Mouse (Mus musculus) heart, embryonic 13.5 days (tissue): ENCODE data around the gene Slc9a3r1. TPM values are rescaled to one million over a fixed set of nuclear protein-coding genes. Genes with fewer than 3 reads are reported as not detected.

ENCODE experiments used
- ATAC-seq: fragments of 200-750 bp; cut with Nextera tagmentation; 2 replicates; pipeline ENCODE4 v1.8.0; 2017; ENCODE audit warnings: moderate TSS enrichment; ENCODE audit not compliant: insufficient number of reproducible peaks, low FRiP score, low TSS enrichment; ENCODE audit errors: extremely low read depth
- H3K27ac ChIP-seq: fragments of 300-500 bp; sonication (generic); replicated peaks from 2 replicates; pipeline ENCODE4 v1.5.1; 2015; ENCODE audit warnings: moderate library complexity, mild to moderate bottlenecking, inconsistent platforms
- H3K27me3 ChIP-seq: fragments of 300-500 bp; sonication (generic); replicated peaks from 2 replicates; pipeline ENCODE4 v1.6.1; 2015; ENCODE audit warnings: mild to moderate bottlenecking, inconsistent platforms
- H3K36me3 ChIP-seq: fragments of 300-500 bp; sonication (generic); 2 replicates; pipeline ENCODE4 v1.6.1; 2015; ENCODE audit warnings: mild to moderate bottlenecking, inconsistent platforms
- H3K4me1 ChIP-seq: fragments of 300-500 bp; sonication (generic); 2 replicates; pipeline ENCODE4 v1.6.1; 2015; ENCODE audit warnings: inconsistent platforms
- H3K4me2 ChIP-seq: fragments of 300-500 bp; sonication (generic); 2 replicates; pipeline ENCODE4 v1.6.1; 2015; ENCODE audit warnings: inconsistent platforms, mild to moderate bottlenecking, moderate library complexity
- H3K4me3 ChIP-seq: fragments of 300-500 bp; sonication (generic); 2 replicates; pipeline ENCODE4 v1.5.1; 2015; ENCODE audit warnings: moderate library complexity, mild to moderate bottlenecking, inconsistent platforms
- H3K9ac ChIP-seq: fragments of 300-500 bp; sonication (generic); 2 replicates; pipeline ENCODE4 v1.6.1; 2015; ENCODE audit warnings: inconsistent platforms, mild to moderate bottlenecking, moderate library complexity
- H3K9me3 ChIP-seq: fragments of 300-500 bp; sonication (generic); 2 replicates; pipeline ENCODE4 v1.6.1; 2016; ENCODE audit warnings: inconsistent platforms
- WGBS: fragments of 180-500 bp; shearing (Covaris S2); methylation state at CpG from one replicate; pipeline ENCODE4 v1.1.7; 2015; ENCODE audit warnings: mixed read lengths; 5-methylcytosine and 5-hydroxymethylcytosine counted together
- polyA plus RNA-seq: library from polyadenylated mRNA; unstranded; fragments of >200 nt; fragmentation: Nextera tagmentation; extraction: Ambion mirVana; gene quantifications from 2 replicates; pipeline ENCODE4 v1.2.1, GENCODE M21; 2015

Slc9a3r1 gene
- polyA plus RNA-seq, 1 experiment from 2014 or later, result 23.1 TPM

DNA sequence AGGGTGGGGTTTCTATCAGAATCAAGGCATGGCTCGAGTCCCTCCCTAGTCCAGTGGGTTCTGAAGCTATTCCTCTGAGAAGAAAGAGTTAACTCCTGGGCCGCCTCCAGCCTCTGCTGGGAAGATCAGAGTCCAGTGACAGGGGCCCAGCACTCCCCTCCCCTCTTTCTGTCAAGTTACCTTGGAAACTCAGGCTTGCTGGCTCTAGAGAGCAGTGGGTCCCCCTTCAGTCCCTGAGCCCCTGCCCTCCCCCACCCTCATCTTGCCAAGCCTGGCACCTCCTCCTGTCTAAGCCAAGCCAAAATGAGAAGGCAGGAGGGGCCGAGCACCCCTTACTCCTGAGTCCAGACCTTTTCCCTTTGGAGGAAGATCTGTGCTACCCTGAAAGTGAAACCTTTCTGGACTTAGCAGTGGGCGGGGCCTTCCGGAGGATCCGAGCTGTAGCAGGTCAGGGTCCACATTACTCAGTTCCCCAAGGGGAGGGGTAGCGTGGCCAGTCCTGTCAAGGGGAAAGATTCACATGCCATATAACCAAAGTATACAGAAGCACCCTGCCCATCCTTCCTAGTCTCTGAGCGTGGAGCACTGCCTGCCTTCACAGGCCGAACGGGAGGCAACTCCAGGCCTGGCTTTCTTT is 14.5 kb downstream of the Slc9a3r1 start:
- no peaks in the 10 kb centered on the region for H3K9me3 ChIP-seq
- H3K36me3 ChIP-seq, result peaks cover 3% of the 10 kb centered on the region; the same call in 1 of the 2 replicates
- WGBS, result 46% methylated on average over 10 of the region's 10 CpGs
- ATAC-seq, result no peak
- H3K4me2 ChIP-seq, result peak overlapping the region; percentile 4; the same call in 1 of the 2 replicates
- peaks cover 43% of the 10 kb centered on the region for H3K4me1 ChIP-seq
- no peak overlapping the region for H3K27ac ChIP-seq
- peaks cover 23% of the 10 kb centered on the region for H3K27me3 ChIP-seq
- H3K9ac ChIP-seq, result 0 out of 2 replicates have a peak overlapping the region, but pooled peaks have one; percentile 24
- H3K4me3 ChIP-seq, result no peak overlapping the region

- 71% methylated on average over 2 of the region's 2 CpGs for WGBS
- Histone ChIP-seq H3K4me1 (peaks cover 32% of the 10 kb centered on the region), H3K4me3 (no peak overlapping the region), H3K27me3 (peaks cover 19% of the 10 kb centered on the region), H3K27ac (no peak overlapping the region), H3K4me2 (no peak overlapping the region), H3K9ac (no peak overlapping the region), H3K36me3 (peaks cover 3% of the 10 kb centered on the region; the same call in 1 of the 2 replicates), H3K9me3 (no peaks in the 10 kb centered on the region)
- no peak for ATAC-seq
Observed at GRCm38 (mm10) chr11:115178766-115179165, 15.6 kb downstream of the Slc9a3r1 start.

- Histone ChIP-seq H3K9me3 (no peaks in the 10 kb centered on the region), H3K27ac (no peak overlapping the region), H3K9ac (no peak overlapping the region), H3K27me3 (peaks cover 15% of the 10 kb centered on the region), H3K4me3 (no peak overlapping the region), H3K4me1 (peaks cover 28% of the 10 kb centered on the region), H3K4me2 (no peak overlapping the region), H3K36me3 (peaks cover 3% of the 10 kb centered on the region; the same call in 1 of the 2 replicates)
- no peak for ATAC-seq
- 59% methylated on average over 6 of the region's 6 CpGs for WGBS
Observed at GRCm38 (mm10) chr11:115179191-115179590, 16.1 kb downstream of the Slc9a3r1 start.

DNA sequence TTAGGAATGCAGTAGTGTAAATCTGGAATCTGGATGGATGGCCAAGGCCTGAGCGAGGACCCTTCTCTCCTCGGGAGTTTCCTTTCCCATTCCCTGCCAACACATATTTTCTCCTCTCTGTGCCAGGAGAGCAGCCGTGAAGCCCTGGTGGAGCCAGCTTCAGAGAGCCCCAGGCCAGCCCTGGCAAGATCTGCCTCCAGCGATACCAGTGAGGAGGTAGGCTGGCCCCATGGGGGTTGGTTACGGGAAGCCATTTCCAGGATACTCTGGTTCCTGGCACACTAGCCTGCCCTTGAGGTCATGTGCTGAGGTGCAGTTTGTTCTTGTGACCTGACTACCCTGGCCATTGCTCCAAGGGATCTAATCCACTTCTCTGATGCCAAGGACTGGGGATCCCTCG is 16.7 kb downstream of the Slc9a3r1 start:
- H3K9ac ChIP-seq, result no peak overlapping the region
- H3K4me1 ChIP-seq, result peaks cover 26% of the 10 kb centered on the region
- 72% methylated on average over 6 of the region's 6 CpGs for WGBS
- H3K27ac ChIP-seq, result no peak overlapping the region
- no peak for ATAC-seq
- peaks cover 12% of the 10 kb centered on the region for H3K27me3 ChIP-seq
- no peak overlapping the region for H3K4me2 ChIP-seq
- H3K36me3 ChIP-seq, result peaks cover 3% of the 10 kb centered on the region; the same call in 1 of the 2 replicates
- H3K4me3 ChIP-seq, result no peak overlapping the region
- H3K9me3 ChIP-seq, result no peaks in the 10 kb centered on the region

DNA sequence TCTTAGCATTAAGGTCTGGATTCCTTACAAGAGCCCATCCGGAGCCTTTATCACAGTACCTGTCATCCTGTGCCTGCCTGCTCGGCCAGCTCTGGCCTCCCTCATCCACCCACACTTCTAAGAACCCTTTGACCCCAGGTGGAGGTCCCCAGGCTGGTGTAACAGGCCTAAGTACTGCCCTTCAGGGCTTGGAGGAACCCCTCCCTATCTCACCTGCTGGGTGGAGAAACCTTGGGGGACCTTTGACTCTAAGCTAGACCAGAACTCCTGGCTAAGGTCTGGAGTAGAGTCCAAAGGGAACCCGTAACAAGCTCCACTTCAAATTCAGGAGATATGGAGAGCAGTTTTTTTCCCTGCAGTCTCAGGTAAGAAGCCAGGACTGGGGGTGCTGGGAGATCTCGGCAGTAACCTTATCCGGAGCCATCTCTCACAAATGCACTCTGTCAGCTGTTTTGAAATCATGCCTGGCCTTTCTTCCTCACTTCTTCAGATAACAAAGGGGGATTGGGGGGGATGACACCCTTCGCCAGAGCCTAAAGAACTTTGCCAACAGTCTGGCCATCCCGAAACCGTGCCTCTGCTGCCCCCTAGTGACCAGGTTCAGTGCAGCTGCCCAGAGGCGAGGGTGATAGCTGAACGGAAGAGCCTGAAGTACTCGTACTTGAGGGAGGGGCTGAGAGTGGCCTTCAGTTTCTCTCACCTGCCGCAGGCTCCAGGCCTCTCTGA is 18.9 kb downstream of the Slc9a3r1 start:
- no peak for ATAC-seq
- 17% methylated on average over 12 of the region's 12 CpGs for WGBS
- H3K9ac ChIP-seq, result no peak overlapping the region
- no peak overlapping the region for H3K27ac ChIP-seq
- H3K4me1 ChIP-seq, result peaks cover 21% of the 10 kb centered on the region
- no peaks in the 10 kb centered on the region for H3K9me3 ChIP-seq
- no peak overlapping the region for H3K4me2 ChIP-seq
- H3K4me3 ChIP-seq, result no peak overlapping the region
- no peaks in the 10 kb centered on the region; the same call in 1 of the 2 replicates for H3K27me3 ChIP-seq
- peaks cover 3% of the 10 kb centered on the region; the same call in 1 of the 2 replicates for H3K36me3 ChIP-seq

DNA sequence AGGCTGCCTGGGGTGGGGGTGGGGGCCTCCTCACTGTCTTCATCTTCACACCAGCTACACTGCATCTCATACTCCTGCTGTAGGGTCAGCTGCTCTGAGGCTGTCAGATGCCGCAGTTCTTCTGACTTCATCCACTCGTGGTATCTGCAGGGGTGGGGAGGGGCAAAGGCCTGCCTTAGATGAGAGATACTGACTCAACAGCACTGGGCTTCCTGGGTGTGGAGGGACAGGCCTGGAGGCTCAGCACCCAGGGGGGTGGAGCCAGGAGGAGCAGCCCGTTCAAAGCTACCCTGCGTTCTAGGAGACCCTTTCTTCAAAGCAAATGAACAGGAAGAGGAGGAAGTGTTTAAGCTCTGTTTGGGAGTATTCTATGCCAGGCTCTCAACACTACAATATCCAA is 21.8 kb downstream of the Slc9a3r1 start:
- H3K9me3 ChIP-seq, result no peaks in the 10 kb centered on the region
- H3K4me3 ChIP-seq, result no peak overlapping the region
- WGBS, result 19% methylated on average over 4 of the region's 4 CpGs
- no peak overlapping the region for H3K4me2 ChIP-seq
- H3K9ac ChIP-seq, result 0 out of 2 replicates have a peak overlapping the region, but pooled peaks have one; percentile 42
- ATAC-seq, result no peak
- H3K4me1 ChIP-seq, result peaks cover 17% of the 10 kb centered on the region
- peaks cover 4% of the 10 kb centered on the region for H3K36me3 ChIP-seq
- H3K27ac ChIP-seq, result no peak overlapping the region
- H3K27me3 ChIP-seq, result no peaks in the 10 kb centered on the region; the same call in 1 of the 2 replicates

DNA sequence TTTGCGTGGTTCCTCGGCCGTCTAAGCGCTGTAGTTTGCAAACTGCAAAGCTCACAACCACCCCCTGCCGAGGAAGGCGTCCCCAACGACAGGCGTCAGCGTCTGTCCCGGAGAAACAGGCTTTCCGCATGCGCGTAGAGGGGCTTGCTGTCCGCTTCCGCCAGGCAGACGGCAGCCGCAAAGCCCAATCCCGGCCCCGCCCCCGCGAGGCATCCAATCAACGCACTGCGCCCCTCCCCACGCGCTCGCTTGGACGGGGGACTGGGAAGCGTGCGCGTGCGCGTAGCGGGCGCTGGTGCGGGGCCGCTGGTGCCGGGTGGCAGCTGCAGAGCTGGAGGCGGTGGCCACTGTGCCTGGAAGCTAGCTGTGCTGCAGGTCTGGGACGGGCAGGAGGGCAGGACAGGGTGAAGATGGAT is 24.1 kb downstream of the Slc9a3r1 start, which contains the start of gene Tmem104:
TSS of gene Tmem104 (plus strand) at position 264 of the 416 bp plus-strand sequence.
- Histone ChIP-seq H3K4me2 (peak within 1 kb of the TSS; percentile 98), H3K27ac (peak within 1 kb of the TSS; percentile 75), H3K4me1 (peaks cover 21% of the 10 kb centered on the region), H3K27me3 (no peaks in the 10 kb centered on the region; the same call in 1 of the 2 replicates), H3K36me3 (peaks cover 16% of the 10 kb centered on the region), H3K4me3 (peak within 1 kb of the TSS; percentile 77), H3K9me3 (no peaks in the 10 kb centered on the region), H3K9ac (peak within 1 kb of the TSS; percentile 93)
- peak; percentile 87 for ATAC-seq
- WGBS, result under 1% methylated on average over 39 of the region's 39 CpGs

GRCm38 (mm10) chr11:115187693-115188092 is 24.6 kb downstream of the Slc9a3r1 start, which contains the start of gene Nat9:
Gene Nat9, minus strand, starts transcription at chr11:115187859.
- WGBS, result 8% methylated on average over 12 of the region's 12 CpGs
- peak within 1 kb of the TSS; percentile 98 for H3K4me2 ChIP-seq
- ATAC-seq, result 0 out of 2 replicates have a peak, but pooled peaks have one; percentile 2
- H3K36me3 ChIP-seq, result peaks cover 16% of the 10 kb centered on the region
- H3K9ac ChIP-seq, result peak within 1 kb of the TSS; percentile 93
- no peaks in the 10 kb centered on the region for H3K9me3 ChIP-seq
- H3K27me3 ChIP-seq, result no peaks in the 10 kb centered on the region; the same call in 1 of the 2 replicates
- H3K27ac ChIP-seq, result peak within 1 kb of the TSS; percentile 75
- peaks cover 24% of the 10 kb centered on the region for H3K4me1 ChIP-seq
- H3K4me3 ChIP-seq, result peak within 1 kb of the TSS; percentile 77

DNA sequence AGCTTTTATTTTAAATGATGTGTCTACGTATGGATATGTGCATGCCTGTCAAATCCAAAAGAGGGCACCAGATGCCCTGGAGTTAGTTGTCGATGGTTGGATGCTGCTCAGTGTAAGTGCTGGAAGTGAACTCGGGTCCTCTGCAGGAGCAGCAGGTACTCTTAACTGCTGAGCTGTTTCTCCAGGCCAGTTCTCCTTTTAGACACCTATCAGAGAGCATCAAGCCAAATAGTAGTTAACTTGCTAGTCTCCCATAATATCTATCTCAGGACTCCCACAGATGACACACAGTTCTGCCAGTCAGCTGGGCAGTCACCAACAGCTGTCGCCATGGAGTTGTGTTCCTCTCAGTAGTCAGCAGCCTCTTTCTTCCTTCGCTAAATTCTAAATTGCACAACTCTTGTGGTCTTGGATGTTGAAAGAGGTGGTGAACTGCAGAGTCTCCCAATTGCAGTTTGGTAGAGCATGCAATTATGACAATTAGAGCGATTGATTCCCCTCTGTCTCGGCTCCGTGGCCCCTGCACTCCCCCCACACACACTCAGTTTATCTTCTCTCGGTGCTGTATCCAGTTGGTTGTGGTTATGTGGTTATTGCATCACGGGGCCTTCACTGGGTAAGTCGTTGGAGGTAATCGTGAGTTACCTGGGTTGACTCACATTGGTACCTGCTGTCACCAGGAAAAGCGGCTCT is 25.5 kb downstream of the Slc9a3r1 start:
- 80% methylated on average over 13 of the region's 13 CpGs for WGBS
- Histone ChIP-seq H3K27ac (no peak overlapping the region), H3K4me3 (no peak overlapping the region), H3K9ac (no peak overlapping the region; the same call in 1 of the 2 replicates), H3K4me2 (peak overlapping the region; percentile 98; the same call in 1 of the 2 replicates), H3K36me3 (peaks cover 16% of the 10 kb centered on the region), H3K9me3 (no peaks in the 10 kb centered on the region), H3K4me1 (peaks cover 24% of the 10 kb centered on the region), H3K27me3 (no peaks in the 10 kb centered on the region; the same call in 1 of the 2 replicates)
- no peak for ATAC-seq

- Histone ChIP-seq H3K27me3 (no peaks in the 10 kb centered on the region; the same call in 1 of the 2 replicates), H3K4me2 (no peak overlapping the region), H3K4me1 (peaks cover 24% of the 10 kb centered on the region), H3K27ac (no peak overlapping the region), H3K36me3 (peaks cover 16% of the 10 kb centered on the region), H3K4me3 (no peak overlapping the region), H3K9ac (no peak overlapping the region; the same call in 1 of the 2 replicates), H3K9me3 (no peaks in the 10 kb centered on the region)
- WGBS, result 85% methylated on average over 6 of the region's 6 CpGs
- no peak for ATAC-seq
Observed at GRCm38 (mm10) chr11:115189304-115189703, 26.2 kb downstream of the Slc9a3r1 start.

DNA sequence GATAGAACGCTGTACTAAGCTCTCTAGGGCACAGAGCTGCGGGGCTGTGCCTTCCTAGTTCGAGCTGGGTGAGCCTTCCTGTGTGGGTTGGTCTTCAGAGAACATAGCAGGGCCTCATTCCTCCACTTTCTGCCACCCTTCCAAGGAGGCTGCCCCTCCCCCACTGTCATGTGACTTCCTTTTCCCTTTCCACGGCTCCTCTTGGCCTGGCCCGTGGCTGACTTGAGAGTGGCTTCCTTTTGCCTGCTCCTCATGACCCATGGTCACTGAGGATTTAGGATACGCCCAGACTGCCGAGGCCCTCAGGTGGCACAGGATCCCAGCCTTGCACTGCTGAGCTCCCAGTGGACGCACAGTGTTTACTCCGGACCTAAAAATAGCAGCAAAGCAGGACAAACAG is 29.0 kb downstream of the Slc9a3r1 start:
- H3K9me3 ChIP-seq, result no peaks in the 10 kb centered on the region
- no peak overlapping the region; the same call in 1 of the 2 replicates for H3K4me2 ChIP-seq
- H3K27ac ChIP-seq, result peak overlapping the region; percentile 53
- no peak for ATAC-seq
- H3K9ac ChIP-seq, result peak overlapping the region; percentile 34; the same call in 1 of the 2 replicates
- WGBS, result 35% methylated on average over 9 of the region's 9 CpGs
- no peaks in the 10 kb centered on the region for H3K27me3 ChIP-seq
- H3K4me3 ChIP-seq, result no peak overlapping the region
- peaks cover 28% of the 10 kb centered on the region for H3K4me1 ChIP-seq
- peaks cover 20% of the 10 kb centered on the region for H3K36me3 ChIP-seq
